Mouse (Mus musculus): Measurements from ENCODE around the gene Gm9837. TPM values are rescaled to one million over a fixed set of nuclear protein-coding genes. Genes with fewer than 3 reads are reported as not detected.

The Gm9837 gene
- total and polyA plus RNA-seq, 3 experiments: not detected

GRCm38 (mm10) chr11:53466231-53466971, 3.9 kb downstream of the Gm9837 start:
- Histone ChIP-seq H3K4me3 (replicated peaks in 1 of 3; ENCODE audit: low read depth in 2 of 3, low read length in 2 of 3, poor library complexity in 1 of 3) (no peak overlapping the region), H3K4me1 (ENCODE audit: control insufficient read depth in 1 of 2, insufficient read depth in 2 of 2) (peaks cover 0 to 7% of the 10 kb centered on the region in 2 experiments; a peak in 2 of 4 replicates), H3K27me3 (replicated peaks) (peaks cover 5% of the 10 kb centered on the region), H3K4me2 (ENCODE audit: insufficient read depth, low read depth, poor library complexity, severe bottlenecking) (no peak overlapping the region), H3K79me2 (replicated peaks; ENCODE audit: control insufficient read depth, extremely low read depth, insufficient read depth, poor library complexity, severe bottlenecking) (no peaks in the 10 kb centered on the region), H3K36me3 (replicated peaks in 1 of 2; ENCODE audit: control insufficient read depth in 1 of 2, insufficient read depth in 1 of 2, low read length in 1 of 2) (no peaks in the 10 kb centered on the region), H3K9me3 (replicated peaks; ENCODE audit: low read length) (no peaks in the 10 kb centered on the region), H3K9ac (ENCODE audit: insufficient read depth, low read depth) (no peak overlapping the region), H3K27ac (ENCODE audit: insufficient read depth, low read depth) (no peak overlapping the region)
- dilution Hi-C loops (cut with MboI; ENCODE audit: extremely low pct_ligation_motif_present, extremely low pct_unique_long_range_greater_than_20kb, low sequenced_read_pairs) (no loop called here), in situ Hi-C loops (cut with MboI; ENCODE audit: low pct_ligation_motif_present, low pct_unique_long_range_greater_than_20kb, low sequenced_read_pairs) (loop anchor here (5.0 to 10.0 kb wide), 3 partner anchors 96 to 388 kb away; partner anchors contain the start of gene Gm12216)
- DNase-seq (ENCODE audit: extremely low read depth): no peak
- TF ChIP-seq E2F4 (IDR thresholded peaks at IDR 0.05; ENCODE audit: insufficient replicate concordance, low read depth, low read length) (no peak), SMC3 (IDR thresholded peaks at IDR 0.05; ENCODE audit: low read depth, low read length) (0 out of 2 replicates have a peak, but pooled peaks have one; percentile 23), ZMIZ1 (IDR thresholded peaks at IDR 0.05; ENCODE audit: low read depth, low read length) (no peak), SIN3A (IDR thresholded peaks at IDR 0.05; ENCODE audit: low read length) (no peak), USF2 (conservative IDR thresholded peaks at IDR 0.05; ENCODE audit: low read depth, low read length) (no peak), CTCF (conservative IDR thresholded peaks at IDR 0.05 in 1 of 2, IDR thresholded peaks at IDR 0.05 in 1 of 2; ENCODE audit: low read depth in 2 of 2, low read length in 2 of 2) (peak in 1 of 2 experiments; percentile 54; a peak in 2 of 4 replicates)

- Histone ChIP-seq H3K27ac (ENCODE audit: insufficient read depth, low read depth) (no peak overlapping the region), H3K36me3 (replicated peaks in 1 of 2; ENCODE audit: control insufficient read depth in 1 of 2, insufficient read depth in 1 of 2, low read length in 1 of 2) (no peaks in the 10 kb centered on the region), H3K4me3 (replicated peaks in 1 of 3; ENCODE audit: low read depth in 2 of 3, low read length in 2 of 3, poor library complexity in 1 of 3) (no peak overlapping the region), H3K9ac (ENCODE audit: insufficient read depth, low read depth) (no peak overlapping the region), H3K9me3 (replicated peaks; ENCODE audit: low read length) (no peaks in the 10 kb centered on the region), H3K4me2 (ENCODE audit: insufficient read depth, low read depth, poor library complexity, severe bottlenecking) (no peak overlapping the region), H3K27me3 (replicated peaks) (no peaks in the 10 kb centered on the region), H3K79me2 (replicated peaks; ENCODE audit: control insufficient read depth, extremely low read depth, insufficient read depth, poor library complexity, severe bottlenecking) (no peaks in the 10 kb centered on the region), H3K4me1 (ENCODE audit: control insufficient read depth in 1 of 2, insufficient read depth in 2 of 2) (peaks cover 0 to 4% of the 10 kb centered on the region in 2 experiments; a peak in 2 of 4 replicates)
- dilution Hi-C loops (cut with MboI; ENCODE audit: extremely low pct_ligation_motif_present, extremely low pct_unique_long_range_greater_than_20kb, low sequenced_read_pairs) (no loop called here), in situ Hi-C loops (cut with MboI; ENCODE audit: low pct_ligation_motif_present, low pct_unique_long_range_greater_than_20kb, low sequenced_read_pairs) (loop anchor here (10.0 kb wide), 1 partner anchor 391 kb away; the partner anchor contains the start of gene Gm12216)
- TF ChIP-seq ZMIZ1 (IDR thresholded peaks at IDR 0.05; ENCODE audit: low read depth, low read length): no peak
- no peak for DNase-seq (ENCODE audit: extremely low read depth)
These were observed 6.5 kb downstream of the Gm9837 start for GRCm38 (mm10) chr11:53463551-53464424.

DNA sequence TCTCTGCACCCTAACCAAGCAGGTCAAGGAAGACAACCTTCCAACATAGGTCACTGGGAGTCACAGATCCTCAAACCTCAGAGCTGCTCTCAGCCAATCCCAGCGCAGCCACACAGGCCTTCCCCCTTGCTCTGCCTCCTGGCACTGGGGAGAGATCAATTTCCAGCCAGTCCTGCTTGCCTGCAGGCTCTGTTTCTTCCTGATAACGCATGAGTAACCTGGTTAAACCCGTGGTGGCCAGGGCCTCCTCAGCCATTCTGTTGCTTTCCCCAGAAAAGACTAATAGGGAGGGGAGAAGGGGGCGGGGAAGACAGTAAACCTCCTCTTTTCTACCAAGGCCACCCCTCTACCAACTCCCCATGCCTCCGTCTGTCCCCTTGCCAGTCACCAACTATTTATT, 8.6 kb downstream of the Gm9837 start:
- Histone ChIP-seq H3K4me2 (ENCODE audit: insufficient read depth, low read depth, poor library complexity, severe bottlenecking) (no peak overlapping the region), H3K4me1 (ENCODE audit: control insufficient read depth in 1 of 2, insufficient read depth in 2 of 2) (peaks cover 0 to 4% of the 10 kb centered on the region in 2 experiments; a peak in 2 of 4 replicates), H3K4me3 (replicated peaks in 1 of 3; ENCODE audit: low read depth in 2 of 3, low read length in 2 of 3, poor library complexity in 1 of 3) (no peak overlapping the region), H3K36me3 (replicated peaks in 1 of 2; ENCODE audit: control insufficient read depth in 1 of 2, insufficient read depth in 1 of 2, low read length in 1 of 2) (no peaks in the 10 kb centered on the region), H3K27me3 (replicated peaks) (no peaks in the 10 kb centered on the region), H3K79me2 (replicated peaks; ENCODE audit: control insufficient read depth, extremely low read depth, insufficient read depth, poor library complexity, severe bottlenecking) (no peaks in the 10 kb centered on the region), H3K9me3 (replicated peaks; ENCODE audit: low read length) (peaks cover 5% of the 10 kb centered on the region), H3K9ac (ENCODE audit: insufficient read depth, low read depth) (no peak overlapping the region), H3K27ac (ENCODE audit: insufficient read depth, low read depth) (no peak overlapping the region)
- DNase-seq (ENCODE audit: extremely low read depth): no peak
- in situ Hi-C loops (cut with MboI; ENCODE audit: low pct_ligation_motif_present, low pct_unique_long_range_greater_than_20kb, low sequenced_read_pairs): loop anchor here (10.0 kb wide), 1 partner anchor 393 kb away; the partner anchor contains the start of gene Gm12216
- dilution Hi-C loops (cut with MboI; ENCODE audit: extremely low pct_ligation_motif_present, extremely low pct_unique_long_range_greater_than_20kb, low sequenced_read_pairs): no loop called here
- TF ChIP-seq SMC3 (IDR thresholded peaks at IDR 0.05; ENCODE audit: low read depth, low read length): no peak
- no peak for TF ChIP-seq MEF2A (IDR thresholded peaks at IDR 0.05; ENCODE audit: borderline replicate concordance, low read depth, low read length)
- TF ChIP-seq JUND (conservative IDR thresholded peaks at IDR 0.05; ENCODE audit: low read depth, low read length): no peak
- no peak for TF ChIP-seq POLR2AphosphoS2 (IDR thresholded peaks at IDR 0.05; ENCODE audit: low read depth, low read length)
- no peak for TF ChIP-seq ZNF384 (IDR thresholded peaks at IDR 0.05; ENCODE audit: low read depth, low read length)
- no peak for TF ChIP-seq IRF4 (IDR thresholded peaks at IDR 0.05; ENCODE audit: low read depth, low read length)
- no peak for TF ChIP-seq ZKSCAN1 (IDR thresholded peaks at IDR 0.05; ENCODE audit: borderline replicate concordance, low read depth, low read length)
- no peak for TF ChIP-seq KAT2A (IDR thresholded peaks at IDR 0.05; ENCODE audit: insufficient replicate concordance, low read length)
- TF ChIP-seq NRF1 (IDR thresholded peaks at IDR 0.05; ENCODE audit: low read depth, low read length): no peak
- TF ChIP-seq RAD21 (IDR thresholded peaks at IDR 0.05; ENCODE audit: low read depth, low read length): no peak
- no peak for TF ChIP-seq USF2 (conservative IDR thresholded peaks at IDR 0.05; ENCODE audit: low read depth, low read length)
- TF ChIP-seq ETS1 (conservative IDR thresholded peaks at IDR 0.05; ENCODE audit: low read depth, low read length): no peak
- TF ChIP-seq ELF1 (IDR thresholded peaks at IDR 0.05; ENCODE audit: low read depth, low read length): no peak
- no peak for TF ChIP-seq RCOR1 (conservative IDR thresholded peaks at IDR 0.05; ENCODE audit: low read depth, low read length)
- no peak for TF ChIP-seq TCF12 (IDR thresholded peaks at IDR 0.05; ENCODE audit: low read depth, low read length)
- TF ChIP-seq USF1 (IDR thresholded peaks at IDR 0.05; ENCODE audit: low read depth, low read length): no peak
- no peak for TF ChIP-seq BHLHE40 (IDR thresholded peaks at IDR 0.05; ENCODE audit: low read depth, low read length)

Data from CH12.LX (cell line).